Mouse (Mus musculus): ENCODE results near the gene Them5. TPM values are rescaled to one million over a fixed set of nuclear protein-coding genes. Genes with fewer than 3 reads are reported as not detected.

The Them5 gene
- polyA plus RNA-seq, 1 experiment from 2014 or later = 0.86 TPM

DNA sequence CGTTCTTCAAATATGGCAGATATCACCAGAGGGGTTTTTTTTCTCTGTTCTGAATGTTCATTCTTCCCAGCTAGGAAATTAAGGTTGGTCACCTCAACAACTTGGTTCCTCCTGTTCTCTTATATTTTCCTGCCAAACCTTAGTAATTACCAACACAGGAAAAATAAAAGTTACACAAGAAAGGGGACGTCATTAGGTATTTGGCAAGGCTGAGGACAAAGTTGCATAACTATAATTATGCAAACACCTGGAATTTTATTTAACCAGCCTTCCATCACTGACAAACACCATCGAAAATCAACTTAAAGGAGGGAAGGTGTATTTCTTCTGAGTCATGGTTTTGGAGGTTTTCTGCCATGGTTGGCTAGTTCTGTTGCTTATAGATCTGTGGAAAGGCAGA is 3.4 kb upstream of the Them5 start:
- Histone ChIP-seq H3K4me1 (ENCODE audit: control insufficient read depth, insufficient read depth, low read length) (no peaks in the 10 kb centered on the region), H3K9me3 (replicated peaks; ENCODE audit: control insufficient read depth, low read length) (no peaks in the 10 kb centered on the region), H3K9ac (ENCODE audit: low read length) (no peak overlapping the region), H3K4me3 (ENCODE audit: low read depth, low read length) (no peak overlapping the region), H3K27me3 (replicated peaks; ENCODE audit: control insufficient read depth, insufficient read depth, low read length) (no peaks in the 10 kb centered on the region), H3K27ac (ENCODE audit: low read depth, low read length) (no peak overlapping the region), H3K4me2 (ENCODE audit: low read length) (no peak overlapping the region), H3K36me3 (ENCODE audit: control insufficient read depth, insufficient read depth, low read length) (no peaks in the 10 kb centered on the region)
- no peak for ATAC-seq
- DNase-seq (ENCODE audit: low spot score) = no peak
- 90% methylated on average over 3 of the region's 3 CpGs for WGBS

DNA sequence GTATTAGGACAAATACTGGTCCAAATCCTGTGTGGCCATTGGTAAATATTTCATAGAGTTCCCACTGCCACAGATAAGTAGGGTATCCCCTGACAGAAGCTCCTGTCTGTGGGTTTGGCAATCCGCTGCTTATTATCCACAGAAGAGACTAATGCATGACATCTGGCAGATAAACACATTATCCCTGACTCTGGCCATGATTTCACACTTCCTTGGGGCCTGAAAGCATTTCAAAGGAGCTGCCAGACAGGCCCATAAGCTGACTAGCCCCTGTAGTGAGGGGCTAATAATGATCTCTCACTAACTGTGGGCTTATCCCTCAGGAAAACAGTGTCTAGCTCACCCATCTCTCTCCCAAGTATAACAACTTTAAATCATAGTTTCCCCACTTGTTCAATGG is 653 bp downstream of the Them5 start:
- H3K27me3 ChIP-seq (replicated peaks; ENCODE audit: control insufficient read depth, insufficient read depth, low read length) = no peaks in the 10 kb centered on the region
- no peak overlapping the region for H3K9ac ChIP-seq (ENCODE audit: low read length)
- ATAC-seq (peak; percentile 70), DNase-seq (ENCODE audit: low spot score) (peak; percentile 58)
- peak overlapping the region; percentile 65; the same call in 1 of the 2 replicates for H3K27ac ChIP-seq (ENCODE audit: low read depth, low read length)
- no peaks in the 10 kb centered on the region for H3K36me3 ChIP-seq (ENCODE audit: control insufficient read depth, insufficient read depth, low read length)
- H3K4me2 ChIP-seq (ENCODE audit: low read length) = no peak overlapping the region
- H3K9me3 ChIP-seq (replicated peaks; ENCODE audit: control insufficient read depth, low read length) = no peaks in the 10 kb centered on the region
- WGBS = 69% methylated on average over 1 of the region's 1 CpGs
- H3K4me3 ChIP-seq (ENCODE audit: low read depth, low read length) = no peak overlapping the region
- H3K4me1 ChIP-seq (ENCODE audit: control insufficient read depth, insufficient read depth, low read length) = no peaks in the 10 kb centered on the region

DNA sequence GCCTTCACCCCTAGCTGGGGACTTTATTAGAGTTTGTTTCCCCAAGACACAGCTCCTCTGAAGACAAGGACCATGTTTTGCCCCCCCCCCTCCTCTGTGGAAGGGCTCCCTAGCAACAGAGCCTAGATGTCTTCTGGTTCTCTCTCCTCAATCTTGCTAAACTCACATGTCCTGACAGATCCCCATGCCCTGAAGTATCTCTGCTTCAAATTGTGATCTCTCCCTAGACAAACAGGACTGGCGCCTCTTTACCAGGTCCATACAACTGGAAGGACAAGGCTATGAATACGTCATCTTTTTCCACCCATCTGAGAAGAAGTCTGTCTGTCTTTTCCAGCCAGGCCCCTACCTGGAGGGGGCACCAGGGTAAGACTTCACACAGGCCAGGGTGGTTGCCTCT is 2.3 kb downstream of the Them5 start:
- DNase-seq (ENCODE audit: low spot score) = no peak
- H3K27me3 ChIP-seq (replicated peaks; ENCODE audit: control insufficient read depth, insufficient read depth, low read length) = no peaks in the 10 kb centered on the region
- no peak overlapping the region for H3K27ac ChIP-seq (ENCODE audit: low read depth, low read length)
- H3K36me3 ChIP-seq (ENCODE audit: control insufficient read depth, insufficient read depth, low read length) = no peaks in the 10 kb centered on the region
- ATAC-seq = no peak
- H3K9ac ChIP-seq (ENCODE audit: low read length) = no peak overlapping the region
- 85% methylated on average over 2 of the region's 2 CpGs for WGBS
- no peaks in the 10 kb centered on the region for H3K4me1 ChIP-seq (ENCODE audit: control insufficient read depth, insufficient read depth, low read length)
- no peak overlapping the region for H3K4me2 ChIP-seq (ENCODE audit: low read length)
- no peaks in the 10 kb centered on the region for H3K9me3 ChIP-seq (replicated peaks; ENCODE audit: control insufficient read depth, low read length)
- no peak overlapping the region for H3K4me3 ChIP-seq (ENCODE audit: low read depth, low read length)

DNA sequence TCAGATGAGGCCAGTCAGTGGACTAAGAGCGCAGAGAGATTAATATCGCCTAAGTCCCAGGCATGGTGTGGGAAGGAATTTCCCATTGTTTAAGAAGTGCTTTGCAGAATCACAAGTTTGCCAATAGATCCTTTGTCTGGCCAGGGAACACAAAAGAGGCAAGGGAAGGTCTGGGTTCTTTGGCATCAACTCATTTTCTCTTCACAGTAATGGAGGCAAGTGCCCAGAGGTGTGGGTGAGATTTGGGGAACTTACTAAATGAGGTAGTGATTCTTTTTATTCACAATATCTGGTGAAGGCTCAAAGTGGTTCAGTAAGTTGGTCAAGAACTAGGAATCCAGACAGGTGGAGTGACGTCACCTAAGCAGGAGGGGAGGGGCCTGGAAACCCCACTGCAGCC is 3.0 kb downstream of the Them5 start:
- 60% methylated on average over 3 of the region's 3 CpGs for WGBS
- DNase-seq (ENCODE audit: low spot score) (no peak), ATAC-seq (no peak)
- Histone ChIP-seq H3K4me1 (ENCODE audit: control insufficient read depth, insufficient read depth, low read length) (no peaks in the 10 kb centered on the region), H3K27me3 (replicated peaks; ENCODE audit: control insufficient read depth, insufficient read depth, low read length) (no peaks in the 10 kb centered on the region), H3K36me3 (ENCODE audit: control insufficient read depth, insufficient read depth, low read length) (no peaks in the 10 kb centered on the region), H3K4me3 (ENCODE audit: low read depth, low read length) (no peak overlapping the region), H3K4me2 (ENCODE audit: low read length) (no peak overlapping the region), H3K9me3 (replicated peaks; ENCODE audit: control insufficient read depth, low read length) (no peaks in the 10 kb centered on the region), H3K27ac (ENCODE audit: low read depth, low read length) (no peak overlapping the region), H3K9ac (ENCODE audit: low read length) (no peak overlapping the region)

DNA sequence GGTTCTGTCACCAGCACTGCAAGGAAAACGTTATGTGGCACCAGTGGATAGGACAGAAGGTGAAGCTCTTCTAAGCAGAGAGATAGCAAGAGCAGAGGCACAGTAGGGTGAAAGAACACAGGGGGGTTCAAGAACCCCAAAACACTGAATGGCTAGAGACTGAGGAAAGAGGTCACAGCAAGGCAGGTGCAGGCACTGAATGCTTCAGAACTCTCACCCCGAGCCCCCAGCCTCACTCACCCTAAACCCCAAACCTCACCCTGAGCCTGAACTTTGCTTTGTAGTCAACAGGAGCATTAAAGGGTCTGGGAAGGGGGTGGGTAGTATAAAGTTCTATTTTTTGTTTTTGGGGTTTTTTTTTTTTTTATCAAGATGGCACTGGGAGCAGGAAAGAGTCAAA is 6.2 kb downstream of the Them5 start:
- Histone ChIP-seq H3K36me3 (ENCODE audit: control insufficient read depth, insufficient read depth, low read length) (no peaks in the 10 kb centered on the region), H3K4me1 (ENCODE audit: control insufficient read depth, insufficient read depth, low read length) (no peaks in the 10 kb centered on the region)
- 83% methylated on average over 2 of the region's 2 CpGs for WGBS

DNA sequence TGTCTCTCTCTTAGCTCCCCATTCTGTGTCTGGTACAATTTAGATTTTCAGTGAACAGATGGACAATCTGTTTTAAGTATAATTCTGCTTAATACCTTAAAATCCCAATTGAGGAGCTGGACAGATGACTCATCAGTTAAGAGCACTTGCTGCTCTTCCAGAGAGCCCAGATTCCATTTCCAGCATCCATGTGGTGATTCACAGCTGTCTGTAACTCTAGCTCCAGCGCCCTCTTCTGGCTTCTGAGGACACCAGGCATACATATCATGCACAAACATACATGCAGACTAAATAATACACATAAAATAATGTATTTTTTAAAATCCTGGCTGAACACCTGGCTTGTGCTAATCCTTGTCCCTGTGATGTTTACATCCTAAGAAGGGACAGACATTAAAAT is 18.9 kb downstream of the Them5 start:
- Histone ChIP-seq H3K27ac (ENCODE audit: low read depth, low read length) (no peak overlapping the region), H3K4me3 (ENCODE audit: low read depth, low read length) (no peak overlapping the region), H3K9ac (ENCODE audit: low read length) (no peak overlapping the region), H3K4me2 (ENCODE audit: low read length) (no peak overlapping the region), H3K27me3 (replicated peaks; ENCODE audit: control insufficient read depth, insufficient read depth, low read length) (peaks cover 11% of the 10 kb centered on the region; the same call in 1 of the 2 replicates), H3K36me3 (ENCODE audit: control insufficient read depth, insufficient read depth, low read length) (no peaks in the 10 kb centered on the region), H3K9me3 (replicated peaks; ENCODE audit: control insufficient read depth, low read length) (no peaks in the 10 kb centered on the region), H3K4me1 (ENCODE audit: control insufficient read depth, insufficient read depth, low read length) (no peaks in the 10 kb centered on the region)
- 4% methylated on average over 1 of the region's 1 CpGs for WGBS
- DNase-seq (ENCODE audit: low spot score) (peak; percentile 53), ATAC-seq (no peak)

More for the DNA sequence above, 6.2 kb downstream of the Them5 start:
- Histone ChIP-seq H3K9ac (ENCODE audit: low read length) (no peak overlapping the region), H3K9me3 (replicated peaks; ENCODE audit: control insufficient read depth, low read length) (no peaks in the 10 kb centered on the region), H3K4me3 (ENCODE audit: low read depth, low read length) (no peak overlapping the region), H3K4me2 (ENCODE audit: low read length) (no peak overlapping the region), H3K27ac (ENCODE audit: low read depth, low read length) (no peak overlapping the region), H3K27me3 (replicated peaks; ENCODE audit: control insufficient read depth, insufficient read depth, low read length) (no peaks in the 10 kb centered on the region)
- DNase-seq (ENCODE audit: low spot score) (no peak), ATAC-seq (no peak)

DNA sequence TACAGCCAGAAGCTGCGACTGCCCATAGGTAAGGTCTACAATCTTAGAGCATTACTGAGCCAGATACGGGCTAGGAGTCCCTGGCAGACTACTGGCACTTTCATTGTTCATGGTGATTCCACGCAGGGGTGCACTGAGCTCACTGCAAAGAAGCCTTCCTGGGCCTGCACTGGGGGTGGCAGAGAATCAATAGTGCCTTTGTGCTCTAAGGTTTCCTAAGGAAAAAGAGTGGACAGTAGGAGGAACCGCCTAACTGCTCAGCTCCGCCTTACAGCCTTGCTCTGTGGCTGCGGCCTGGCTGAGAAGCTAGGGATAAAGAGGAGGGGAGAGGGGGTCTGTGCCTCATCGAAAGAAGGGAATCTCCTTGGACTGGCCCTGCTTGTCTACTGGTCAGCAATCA is 20.2 kb downstream of the Them5 start, which contains the start of gene C2cd4d:
Gene C2cd4d (plus strand): TSS at position 301 of the 400 bp plus-strand sequence.
- 22% methylated on average over 7 of the region's 7 CpGs for WGBS
- H3K27ac ChIP-seq (ENCODE audit: low read depth, low read length) = no peak within 1 kb of the TSS
- ATAC-seq = no peak
- no peaks in the 10 kb centered on the region for H3K4me1 ChIP-seq (ENCODE audit: control insufficient read depth, insufficient read depth, low read length)
- H3K4me2 ChIP-seq (ENCODE audit: low read length) = peak within 1 kb of the TSS; percentile 85
- no peaks in the 10 kb centered on the region for H3K36me3 ChIP-seq (ENCODE audit: control insufficient read depth, insufficient read depth, low read length)
- no peaks in the 10 kb centered on the region for H3K9me3 ChIP-seq (replicated peaks; ENCODE audit: control insufficient read depth, low read length)
- no peak for DNase-seq (ENCODE audit: low spot score)
- H3K4me3 ChIP-seq (ENCODE audit: low read depth, low read length) = peak within 1 kb of the TSS; percentile 53
- peak within 1 kb of the TSS; percentile 86 for H3K9ac ChIP-seq (ENCODE audit: low read length)
- H3K27me3 ChIP-seq (replicated peaks; ENCODE audit: control insufficient read depth, insufficient read depth, low read length) = peaks cover 11% of the 10 kb centered on the region; the same call in 1 of the 2 replicates

DNA sequence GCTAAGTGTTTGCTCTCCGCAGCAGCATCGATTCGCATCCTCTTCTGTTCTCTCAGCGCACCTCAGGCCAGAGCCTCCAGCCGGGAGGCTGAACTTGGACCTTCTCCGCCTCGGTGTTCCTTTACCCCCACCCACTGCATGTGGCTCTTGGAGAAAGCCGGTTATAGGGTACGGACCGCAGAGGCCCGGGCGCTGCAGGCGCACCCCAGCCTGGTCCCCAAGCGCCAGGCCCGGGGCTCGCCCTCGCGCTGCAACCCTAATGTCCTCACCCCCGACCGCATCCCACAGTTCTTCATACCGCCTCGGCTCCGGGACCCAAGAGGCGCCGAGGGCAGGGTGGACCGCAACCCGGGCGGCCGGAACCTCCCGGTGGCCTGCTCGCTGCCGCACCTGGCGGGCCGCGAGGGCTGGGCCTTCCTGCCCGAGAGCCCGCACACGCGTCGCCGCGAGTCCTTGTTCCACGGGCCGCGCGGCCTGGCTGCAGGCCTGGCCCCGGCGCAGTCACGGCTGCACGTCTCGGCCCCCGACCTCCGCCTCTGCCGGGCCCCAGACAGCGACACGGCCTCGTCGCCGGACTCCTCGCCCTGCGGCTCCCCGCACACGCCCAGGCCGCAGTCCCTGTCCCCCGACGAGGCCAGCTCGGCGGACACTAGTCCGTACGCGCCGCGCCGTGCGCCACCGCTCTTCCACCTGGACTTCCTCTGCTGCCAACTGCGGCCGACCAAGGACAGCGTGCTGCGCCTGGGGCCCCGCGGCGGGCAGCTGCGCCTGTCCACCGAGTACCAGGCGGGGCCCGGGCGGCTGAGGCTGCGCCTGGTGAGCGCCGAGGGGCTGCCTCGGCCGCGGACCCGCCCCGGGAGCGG is 21.6 kb downstream of the Them5 start:
- no peaks in the 10 kb centered on the region for H3K9me3 ChIP-seq (replicated peaks; ENCODE audit: control insufficient read depth, low read length)
- H3K27ac ChIP-seq (ENCODE audit: low read depth, low read length) = no peak overlapping the region
- no peaks in the 10 kb centered on the region for H3K4me1 ChIP-seq (ENCODE audit: control insufficient read depth, insufficient read depth, low read length)
- ATAC-seq (peak; percentile 73), DNase-seq (ENCODE audit: low spot score) (peak; percentile 54)
- 7% methylated on average over 87 of the region's 97 CpGs for WGBS
- no peaks in the 10 kb centered on the region for H3K36me3 ChIP-seq (ENCODE audit: control insufficient read depth, insufficient read depth, low read length)
- H3K9ac ChIP-seq (ENCODE audit: low read length) = peak overlapping the region; percentile 86
- peaks cover 11% of the 10 kb centered on the region; the same call in 1 of the 2 replicates for H3K27me3 ChIP-seq (replicated peaks; ENCODE audit: control insufficient read depth, insufficient read depth, low read length)
- H3K4me3 ChIP-seq (ENCODE audit: low read depth, low read length) = peak overlapping the region; percentile 53
- peak overlapping the region; percentile 85 for H3K4me2 ChIP-seq (ENCODE audit: low read length)

DNA sequence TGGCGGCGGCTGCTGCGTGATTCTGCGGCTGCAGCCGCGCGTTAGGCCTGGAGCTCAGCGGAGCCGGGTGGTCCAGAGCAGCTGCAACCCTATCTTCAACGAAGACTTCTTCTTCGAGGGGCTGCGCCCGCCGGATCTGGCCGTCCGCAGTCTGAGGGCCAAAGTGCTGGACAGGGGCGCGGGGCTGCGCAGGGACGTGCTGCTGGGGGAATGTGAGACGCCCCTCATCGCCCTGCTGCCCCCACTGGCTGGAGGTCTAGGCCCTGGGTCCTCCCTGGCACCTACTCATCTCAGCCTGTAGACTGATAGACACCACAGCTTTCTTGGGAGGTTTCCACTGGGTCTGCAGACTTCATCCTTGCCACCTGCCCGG is 22.2 kb downstream of the Them5 start:
- ATAC-seq (no peak), DNase-seq (ENCODE audit: low spot score) (no peak)
- Histone ChIP-seq H3K36me3 (ENCODE audit: control insufficient read depth, insufficient read depth, low read length) (no peaks in the 10 kb centered on the region), H3K9ac (ENCODE audit: low read length) (peak overlapping the region; percentile 86), H3K4me1 (ENCODE audit: control insufficient read depth, insufficient read depth, low read length) (no peaks in the 10 kb centered on the region), H3K4me3 (ENCODE audit: low read depth, low read length) (peak overlapping the region; percentile 53), H3K9me3 (replicated peaks; ENCODE audit: control insufficient read depth, low read length) (no peaks in the 10 kb centered on the region), H3K27me3 (replicated peaks; ENCODE audit: control insufficient read depth, insufficient read depth, low read length) (peaks cover 11% of the 10 kb centered on the region; the same call in 1 of the 2 replicates), H3K4me2 (ENCODE audit: low read length) (peak overlapping the region; percentile 85), H3K27ac (ENCODE audit: low read depth, low read length) (no peak overlapping the region)
- WGBS = 3% methylated on average over 23 of the region's 23 CpGs
